Mouse (Mus musculus) midbrain, embryonic 11.5 days (tissue): ENCODE data around the gene Tfap2c. TPM values are rescaled to one million over a fixed set of nuclear protein-coding genes. Genes with fewer than 3 reads are reported as not detected.

ENCODE experiments used
- ATAC-seq: fragments of 200-750 bp; cut with Nextera tagmentation; 2 replicates; pipeline ENCODE4 v1.8.0; 2017; ENCODE audit warnings: moderate TSS enrichment, moderate library complexity; ENCODE audit not compliant: low FRiP score
- DNase-seq: peaks from one replicate; pipeline ENCODE4 v3.0.0; 2015; ENCODE audit warnings: low spot score; ENCODE audit errors: missing footprints
- H3K27ac ChIP-seq: fragments of 300-500 bp; sonication (generic); 2 replicates; pipeline ENCODE4 v1.5.1; 2014; ENCODE audit warnings: low read depth, low read length
- H3K27me3 ChIP-seq: fragments of 300-500 bp; sonication (generic); 2 replicates; pipeline ENCODE4 v1.6.1; 2014; ENCODE audit warnings: mild to moderate bottlenecking, low read length, moderate library complexity, mixed read lengths; ENCODE audit not compliant: control insufficient read depth, insufficient read depth
- H3K36me3 ChIP-seq: fragments of 300-500 bp; sonication (generic); 2 replicates; pipeline ENCODE4 v1.6.1; 2014; ENCODE audit warnings: mild to moderate bottlenecking, low read length, moderate library complexity, mixed read lengths; ENCODE audit not compliant: control insufficient read depth, insufficient read depth
- H3K4me1 ChIP-seq: fragments of 300-500 bp; sonication (generic); 2 replicates; pipeline ENCODE4 v1.6.1; 2014; ENCODE audit warnings: low read length; ENCODE audit not compliant: control insufficient read depth, insufficient read depth
- H3K4me2 ChIP-seq: fragments of 300-500 bp; sonication (generic); 2 replicates; pipeline ENCODE4 v1.6.1; 2014; ENCODE audit warnings: mild to moderate bottlenecking, moderate library complexity
- H3K4me3 ChIP-seq: fragments of 300-500 bp; sonication (generic); 2 replicates; pipeline ENCODE4 v1.5.1; 2014; ENCODE audit warnings: low read depth, low read length
- H3K9ac ChIP-seq: fragments of 300-500 bp; sonication (generic); 2 replicates; pipeline ENCODE4 v1.6.1; 2014; ENCODE audit warnings: low read length
- H3K9me3 ChIP-seq: fragments of 300-500 bp; sonication (generic); 2 replicates; pipeline ENCODE4 v1.6.1; 2016; ENCODE audit warnings: low read length; ENCODE audit not compliant: control insufficient read depth
- WGBS: fragments of 180-500 bp; shearing (Covaris S2); extraction: QIAGEN DNeasy Blood & Tissue Kit; methylation state at CpG from one replicate; pipeline ENCODE4 v1.1.7; 2014; 5-methylcytosine and 5-hydroxymethylcytosine counted together
- polyA plus RNA-seq: library from polyadenylated mRNA; unstranded; fragments of >200 nt; fragmentation: Nextera tagmentation; extraction: Ambion mirVana; gene quantifications from 2 replicates; pipeline ENCODE4 v1.2.1, GENCODE M21; 2014

The Tfap2c gene
- polyA plus RNA-seq, 1 experiment from 2014 or later: 4.5 TPM

GRCm38 (mm10) chr2:172520616-172521371 lies 28.6 kb upstream of the Tfap2c start:
- H3K36me3 ChIP-seq: no peaks in the 10 kb centered on the region
- no peak overlapping the region for H3K9ac ChIP-seq
- H3K9me3 ChIP-seq: no peaks in the 10 kb centered on the region
- no peaks in the 10 kb centered on the region for H3K4me1 ChIP-seq
- no peaks in the 10 kb centered on the region for H3K27me3 ChIP-seq
- H3K4me2 ChIP-seq: no peak overlapping the region
- WGBS: 89% methylated on average over 9 of the region's 9 CpGs
- ATAC-seq (no peak), DNase-seq (no peak)
- no peak overlapping the region for H3K4me3 ChIP-seq
- no peak overlapping the region for H3K27ac ChIP-seq

GRCm38 (mm10) chr2:172522528-172522927 lies 26.9 kb upstream of the Tfap2c start:
- H3K4me2 ChIP-seq: no peak overlapping the region
- H3K4me3 ChIP-seq: no peak overlapping the region
- H3K4me1 ChIP-seq: no peaks in the 10 kb centered on the region
- H3K36me3 ChIP-seq: no peaks in the 10 kb centered on the region
- no peak overlapping the region for H3K27ac ChIP-seq
- DNase-seq (no peak), ATAC-seq (no peak)
- no peak overlapping the region for H3K9ac ChIP-seq
- no peaks in the 10 kb centered on the region for H3K27me3 ChIP-seq
- no peaks in the 10 kb centered on the region for H3K9me3 ChIP-seq
- WGBS: 91% methylated on average over 11 of the region's 12 CpGs

DNA sequence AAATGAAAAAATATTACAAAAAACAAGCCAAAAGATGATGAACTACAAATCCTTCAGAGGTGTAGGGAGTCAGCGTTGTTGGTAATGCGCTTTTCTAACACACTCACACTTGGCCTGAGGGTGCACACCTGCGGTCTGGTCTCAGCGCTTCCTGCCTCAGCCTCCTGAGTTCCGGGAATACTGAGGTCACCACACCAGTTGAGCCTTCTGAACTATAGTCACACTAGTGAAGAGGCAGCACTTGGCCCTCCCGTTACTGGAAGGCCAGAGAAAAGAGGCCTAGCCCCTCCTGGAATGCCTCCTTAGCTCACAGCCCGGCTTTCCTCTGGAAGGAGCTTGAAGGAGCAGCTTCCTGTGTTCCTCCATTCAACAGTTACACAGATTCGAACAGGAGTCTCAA lies 22.2 kb upstream of the Tfap2c start:
- Histone ChIP-seq H3K9me3 (no peaks in the 10 kb centered on the region), H3K27ac (no peak overlapping the region), H3K4me2 (no peak overlapping the region), H3K27me3 (no peaks in the 10 kb centered on the region), H3K9ac (no peak overlapping the region), H3K4me3 (no peak overlapping the region), H3K36me3 (no peaks in the 10 kb centered on the region), H3K4me1 (no peaks in the 10 kb centered on the region)
- DNase-seq (no peak), ATAC-seq (no peak)
- 90% methylated on average over 8 of the region's 8 CpGs for WGBS

DNA sequence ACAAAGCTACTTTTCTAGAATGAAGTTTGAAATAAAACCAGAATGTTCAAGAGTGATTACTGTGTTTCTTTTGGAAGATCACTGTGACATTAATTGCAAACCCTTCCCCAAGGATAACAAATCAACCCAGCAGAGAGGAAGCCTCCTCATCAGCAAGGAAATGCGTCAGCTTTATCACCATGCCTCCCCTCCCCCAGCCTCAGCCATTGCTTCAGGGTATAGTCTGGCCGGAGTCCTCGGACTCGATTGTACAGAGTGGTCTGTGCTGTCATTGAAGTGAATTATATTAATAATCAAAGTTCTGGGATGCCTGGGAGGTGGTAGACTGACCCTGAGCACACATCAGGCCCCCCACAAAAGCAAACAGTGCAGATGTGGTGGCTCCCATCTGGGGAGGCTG lies 5.4 kb upstream of the Tfap2c start:
- WGBS: 45% methylated on average over 4 of the region's 4 CpGs
- no peaks in the 10 kb centered on the region for H3K36me3 ChIP-seq
- H3K27me3 ChIP-seq: peaks cover 53% of the 10 kb centered on the region
- H3K4me3 ChIP-seq: no peak overlapping the region
- H3K9me3 ChIP-seq: no peaks in the 10 kb centered on the region
- H3K9ac ChIP-seq: no peak overlapping the region
- H3K4me2 ChIP-seq: no peak overlapping the region
- H3K4me1 ChIP-seq: peaks cover 12% of the 10 kb centered on the region
- DNase-seq: no peak
- ATAC-seq: no peak
- no peak overlapping the region for H3K27ac ChIP-seq

GRCm38 (mm10) chr2:172544601-172545127 lies 4.7 kb upstream of the Tfap2c start:
- no peak overlapping the region for H3K4me3 ChIP-seq

GRCm38 (mm10) chr2:172545592-172546235 lies 3.7 kb upstream of the Tfap2c start:
- Histone ChIP-seq H3K9ac (no peak overlapping the region), H3K4me1 (peaks cover 29% of the 10 kb centered on the region), H3K4me2 (no peak overlapping the region), H3K36me3 (no peaks in the 10 kb centered on the region), H3K27me3 (peaks cover 70% of the 10 kb centered on the region), H3K4me3 (no peak overlapping the region), H3K9me3 (no peaks in the 10 kb centered on the region), H3K27ac (no peak overlapping the region)
- ATAC-seq: no peak
- WGBS: 1% methylated on average over 35 of the region's 35 CpGs
- peak; percentile 96 for DNase-seq

More at GRCm38 (mm10) chr2:172544601-172545127, 4.7 kb upstream of the Tfap2c start:
- ATAC-seq: no peak
- Histone ChIP-seq H3K27ac (no peak overlapping the region), H3K9ac (no peak overlapping the region), H3K36me3 (no peaks in the 10 kb centered on the region), H3K4me1 (peaks cover 18% of the 10 kb centered on the region), H3K4me2 (no peak overlapping the region), H3K27me3 (peaks cover 60% of the 10 kb centered on the region), H3K9me3 (no peaks in the 10 kb centered on the region)
- 7% methylated on average over 6 of the region's 6 CpGs for WGBS
- DNase-seq: peak; percentile 88

DNA sequence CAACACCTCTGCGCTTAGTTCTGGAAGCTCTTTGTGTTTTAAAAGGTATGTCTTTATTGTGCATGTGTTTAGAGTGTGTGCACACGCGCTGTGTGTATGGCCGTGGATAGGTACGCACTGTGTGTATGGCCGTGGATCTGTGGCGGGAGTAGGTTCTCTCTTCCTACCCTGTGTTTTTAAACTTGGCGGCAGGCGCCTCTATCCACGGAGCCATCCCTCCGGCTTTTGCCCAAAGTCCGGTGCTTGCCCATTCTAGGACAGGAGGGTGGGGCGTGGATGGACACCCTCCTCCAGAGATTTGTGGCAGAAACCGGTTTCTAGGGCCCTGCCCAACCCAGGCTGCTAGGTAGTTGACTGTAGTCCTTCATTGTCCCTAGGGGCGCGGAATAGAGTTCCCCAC lies 2.8 kb upstream of the Tfap2c start:
- Histone ChIP-seq H3K36me3 (no peaks in the 10 kb centered on the region), H3K27me3 (peaks cover 78% of the 10 kb centered on the region), H3K4me3 (no peak overlapping the region), H3K4me2 (no peak overlapping the region), H3K9ac (no peak overlapping the region), H3K9me3 (no peaks in the 10 kb centered on the region), H3K4me1 (peaks cover 31% of the 10 kb centered on the region), H3K27ac (no peak overlapping the region)
- WGBS: 6% methylated on average over 16 of the region's 16 CpGs
- no peak for ATAC-seq
- peak; percentile 94 for DNase-seq

GRCm38 (mm10) chr2:172547116-172547515 lies 2.3 kb upstream of the Tfap2c start:
- Histone ChIP-seq H3K4me1 (peaks cover 33% of the 10 kb centered on the region), H3K27ac (no peak overlapping the region), H3K4me2 (no peak overlapping the region), H3K27me3 (peaks cover 84% of the 10 kb centered on the region), H3K4me3 (no peak overlapping the region), H3K36me3 (no peaks in the 10 kb centered on the region), H3K9me3 (no peaks in the 10 kb centered on the region), H3K9ac (no peak overlapping the region)
- WGBS: under 1% methylated on average over 21 of the region's 21 CpGs
- no peak for ATAC-seq
- DNase-seq: peak; percentile 93
